Mouse (Mus musculus) retina, embryonic 14.5 days (tissue): ENCODE measurements around the gene Gm7029.
"Not testable (repeated sequence)": the region's sequence is repeated elsewhere in the genome, so short reads cannot be mapped to it uniquely, and the experiment has no call there.

Experiments
- DNase-seq: peaks from one replicate; pipeline ENCODE4 v3.0.0-alpha.2; 2015; ENCODE audit warnings: low spot score

The Gm7029 gene

DNA sequence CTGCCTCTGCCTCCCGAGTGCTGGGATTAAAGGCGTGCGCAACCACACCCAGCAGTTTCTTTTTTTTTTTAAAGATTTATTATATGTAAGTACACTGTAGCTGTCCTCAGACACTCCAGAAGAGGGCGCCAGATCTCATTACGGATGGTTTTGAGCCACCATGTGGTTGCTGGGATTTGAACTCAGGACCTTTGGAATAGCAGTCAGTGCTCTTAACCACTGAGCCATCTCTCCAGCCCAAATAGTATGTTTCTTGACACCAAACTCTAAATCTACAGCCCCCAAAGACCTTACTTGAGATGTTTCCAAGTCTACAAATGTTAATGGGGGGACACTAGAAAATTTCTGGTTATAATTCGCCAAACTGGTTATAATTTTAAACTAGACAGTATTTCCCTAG lies 18.3 kb downstream of the Gm7029 start:
- DNase-seq = not testable (repeated sequence)

DNA sequence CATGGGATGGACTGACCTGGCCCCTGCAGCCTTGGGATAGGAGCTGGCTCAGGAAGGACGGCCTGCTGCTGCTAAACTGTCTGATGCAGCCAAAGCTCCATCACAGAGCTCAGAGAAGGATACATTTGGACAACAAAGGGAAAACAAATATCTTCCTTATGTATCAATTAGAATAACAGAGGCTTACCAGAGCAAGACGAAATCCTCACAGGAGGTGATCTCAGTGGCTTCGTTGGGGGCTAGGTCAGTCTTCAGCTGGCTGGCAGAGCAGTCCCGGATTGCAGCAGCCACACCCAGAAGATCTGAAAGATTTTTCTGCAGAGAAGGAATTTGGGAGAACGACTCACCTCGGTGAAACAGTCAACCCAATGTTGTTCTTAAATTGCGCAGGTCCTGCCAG lies 18.8 kb downstream of the Gm7029 start:
- no peak for DNase-seq

DNA sequence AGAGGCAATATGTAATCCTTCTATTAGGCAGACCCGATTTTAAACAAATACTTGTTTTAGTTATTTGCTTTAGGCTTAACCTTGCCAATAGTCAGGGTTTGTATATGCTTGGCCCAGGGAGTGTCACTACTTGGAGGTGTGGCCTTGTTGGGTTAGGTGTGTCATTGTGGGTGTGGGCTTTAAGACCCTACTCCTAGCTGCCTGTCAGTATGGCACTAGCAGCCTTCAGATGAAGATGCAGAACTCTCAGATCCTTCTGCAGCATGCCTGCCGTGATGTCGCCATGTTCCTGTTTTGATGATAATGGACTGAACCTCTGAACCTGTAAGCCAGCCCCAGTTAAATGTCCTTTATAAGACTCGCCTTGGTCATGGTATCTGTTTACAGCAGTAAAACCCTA lies 19.4 kb downstream of the Gm7029 start:
- DNase-seq = not testable (repeated sequence)

GRCm38 (mm10) chr17:33897114-33897794 lies 23.6 kb downstream of the Gm7029 start:
- DNase-seq = peak; percentile 79

GRCm38 (mm10) chr17:33898193-33898592 lies 24.6 kb downstream of the Gm7029 start:
- not testable (repeated sequence) for DNase-seq

DNA sequence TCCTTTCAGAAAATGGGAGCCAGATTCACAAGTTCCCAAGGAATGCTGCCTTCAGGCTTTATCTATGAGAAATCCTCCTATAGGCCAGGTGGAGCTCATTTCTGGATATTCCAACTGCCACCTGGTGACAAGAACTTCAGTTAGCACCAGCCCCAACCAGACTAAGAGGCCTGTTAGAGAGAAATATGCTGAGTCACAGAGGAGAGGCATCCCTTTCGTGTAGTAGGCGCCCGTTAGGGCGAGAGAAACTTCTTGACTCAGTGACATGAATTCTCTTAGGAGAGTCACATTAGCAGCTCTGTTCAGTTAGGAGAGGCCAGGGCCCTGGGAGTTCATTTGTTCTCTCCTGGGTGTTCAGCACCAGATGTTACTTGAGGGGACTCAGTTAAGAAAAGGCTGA lies 26.0 kb downstream of the Gm7029 start:
- no peak for DNase-seq

DNA sequence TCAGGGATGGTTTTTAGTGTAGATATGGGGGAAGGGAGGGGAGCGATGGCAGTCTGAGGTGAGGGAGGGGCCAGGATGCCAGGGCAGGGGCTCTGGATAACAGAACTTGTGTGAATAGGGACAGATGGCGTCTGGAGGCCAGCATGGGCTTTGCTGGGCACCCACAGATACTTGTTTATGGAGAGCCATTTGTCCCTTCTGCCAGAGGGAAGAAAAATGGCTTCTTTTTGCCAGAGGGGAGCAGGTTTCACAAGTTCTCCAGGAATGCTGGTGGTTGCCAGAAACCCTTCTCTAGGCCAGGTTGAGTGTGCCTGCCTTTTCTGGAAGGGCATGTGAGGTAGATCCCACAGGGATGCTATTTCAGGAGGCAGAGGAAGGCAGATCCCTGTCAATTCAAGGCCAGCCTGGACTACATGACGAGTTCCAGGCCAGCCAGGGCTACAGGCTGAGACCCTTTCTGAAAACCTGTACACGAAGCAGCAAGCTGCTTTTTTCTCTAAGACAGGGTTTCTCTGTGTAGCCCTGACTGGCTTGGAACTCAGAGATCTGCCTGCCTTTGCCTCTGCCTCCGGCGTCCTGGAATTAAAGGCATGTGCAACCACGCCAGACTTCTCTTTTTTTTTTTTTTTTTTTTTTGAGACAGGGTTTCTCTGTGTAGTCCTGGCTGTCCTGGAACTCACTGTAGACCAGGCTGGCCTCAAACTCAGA lies 26.8 kb downstream of the Gm7029 start:
- no peak for DNase-seq

- no peak for DNase-seq
Measured at GRCm38 (mm10) chr17:33900989-33901314, 27.3 kb downstream of the Gm7029 start.

GRCm38 (mm10) chr17:33901653-33902052 lies 28.0 kb downstream of the Gm7029 start:
- no peak for DNase-seq

GRCm38 (mm10) chr17:33902079-33902478 lies 28.4 kb downstream of the Gm7029 start:
- DNase-seq = no peak

GRCm38 (mm10) chr17:33902491-33902890 lies 28.9 kb downstream of the Gm7029 start:
- no peak for DNase-seq

DNA sequence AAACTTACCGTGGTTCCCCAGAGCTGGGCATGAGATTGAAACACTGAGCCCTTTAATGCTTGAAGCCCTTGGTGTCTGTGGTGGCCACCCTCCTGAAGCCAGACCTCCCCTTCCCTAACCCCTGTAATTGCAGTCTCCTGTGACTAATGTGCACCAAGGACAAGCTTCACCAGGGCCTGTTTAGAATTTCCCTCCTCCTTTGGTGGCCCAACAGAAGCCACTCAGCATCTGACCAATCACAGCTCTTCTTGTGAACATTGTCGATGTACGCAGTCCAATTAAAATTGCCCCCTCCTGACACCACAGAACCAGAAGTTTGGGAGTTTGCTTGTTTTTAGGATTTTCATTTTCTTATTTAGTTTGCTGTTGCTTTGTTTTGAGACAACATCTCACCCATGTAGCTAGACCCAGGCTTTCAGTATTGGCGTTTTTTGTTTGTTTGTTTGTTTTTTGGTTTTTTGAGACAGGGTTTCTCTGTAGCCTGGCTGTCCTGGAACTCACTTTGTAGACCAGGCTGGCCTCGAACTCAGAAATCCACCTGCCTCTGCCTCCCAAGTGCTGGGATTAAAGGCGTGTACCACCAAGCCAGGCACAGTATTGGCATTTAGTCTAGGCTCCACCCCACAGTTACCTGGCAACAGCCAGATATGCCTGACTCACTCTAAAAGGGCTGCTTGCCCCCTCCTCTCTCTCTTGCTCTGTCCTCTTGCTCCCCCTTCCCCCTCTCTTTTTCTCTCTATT lies 30.4 kb downstream of the Gm7029 start:
- not testable (repeated sequence) for DNase-seq

GRCm38 (mm10) chr17:33904835-33905234 lies 31.2 kb downstream of the Gm7029 start, which contains the start of gene Platr17:
TSS of gene Platr17 (plus strand) at chr17:33905135.
- not testable (repeated sequence) for DNase-seq

DNA sequence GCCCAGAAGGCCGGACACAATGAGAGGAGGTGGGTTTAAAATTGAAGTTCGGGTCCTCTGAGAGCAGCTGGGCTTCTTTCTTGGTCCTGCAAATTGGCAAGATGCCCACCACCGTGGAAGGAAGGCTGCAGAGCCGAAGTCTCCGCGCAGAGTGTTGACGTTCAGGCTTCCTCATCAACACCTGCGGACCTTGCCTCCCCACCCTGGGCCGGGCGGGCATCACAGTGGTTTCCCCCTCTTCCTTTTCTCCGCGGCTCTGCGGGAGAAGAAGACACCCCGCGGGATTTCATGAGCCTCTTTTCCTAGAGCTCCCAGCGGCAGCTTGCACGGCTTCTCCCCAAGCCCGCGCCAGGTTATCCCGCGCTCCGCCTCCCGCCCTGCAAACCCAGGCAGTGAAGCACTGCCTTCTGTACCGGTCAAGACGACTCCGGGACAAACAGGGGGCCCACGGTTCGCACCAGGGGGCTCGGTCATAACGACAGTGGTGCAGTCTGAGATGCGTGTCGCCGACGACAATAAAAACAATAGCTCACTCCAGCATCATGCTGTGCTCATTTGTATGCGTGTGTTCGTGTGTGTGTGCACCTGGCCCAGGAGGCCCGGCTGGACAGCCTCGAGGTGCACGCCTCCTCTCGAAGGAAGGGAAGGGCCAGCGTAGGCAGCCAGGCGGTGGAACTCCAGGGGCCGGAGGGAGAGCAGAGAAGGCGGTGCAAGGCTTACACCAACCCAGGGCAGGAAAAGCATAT lies 34.9 kb downstream of the Gm7029 start:
- peak; percentile 36 for DNase-seq

- peak; percentile 98 for DNase-seq
Measured at GRCm38 (mm10) chr17:33909077-33909868, 35.6 kb downstream of the Gm7029 start, which contains the start of gene Daxx. TSS of gene Daxx (plus strand) at chr17:33909414.

DNA sequence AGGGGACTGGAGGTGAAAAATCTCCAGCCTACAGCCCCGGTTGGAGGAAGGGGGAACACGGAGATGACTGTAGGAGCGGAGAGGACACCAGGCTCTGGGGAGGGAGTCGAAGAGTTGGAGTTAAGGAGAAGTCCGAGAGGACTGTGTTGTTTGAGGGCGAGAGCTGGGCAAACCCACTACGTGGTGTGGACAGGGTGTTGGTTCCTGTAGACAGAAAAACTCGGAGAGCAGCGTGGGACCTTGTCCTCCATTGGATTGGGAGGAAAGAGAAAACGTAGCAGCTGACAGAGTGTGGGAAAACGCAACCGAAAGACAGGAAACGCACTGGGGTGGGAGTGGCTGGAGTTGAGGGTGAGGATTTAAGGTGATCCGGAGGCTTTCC lies 36.2 kb downstream of the Gm7029 start:
- DNase-seq = no peak

- DNase-seq = no peak
Measured at GRCm38 (mm10) chr17:33910346-33911051, 36.9 kb downstream of the Gm7029 start.

DNA sequence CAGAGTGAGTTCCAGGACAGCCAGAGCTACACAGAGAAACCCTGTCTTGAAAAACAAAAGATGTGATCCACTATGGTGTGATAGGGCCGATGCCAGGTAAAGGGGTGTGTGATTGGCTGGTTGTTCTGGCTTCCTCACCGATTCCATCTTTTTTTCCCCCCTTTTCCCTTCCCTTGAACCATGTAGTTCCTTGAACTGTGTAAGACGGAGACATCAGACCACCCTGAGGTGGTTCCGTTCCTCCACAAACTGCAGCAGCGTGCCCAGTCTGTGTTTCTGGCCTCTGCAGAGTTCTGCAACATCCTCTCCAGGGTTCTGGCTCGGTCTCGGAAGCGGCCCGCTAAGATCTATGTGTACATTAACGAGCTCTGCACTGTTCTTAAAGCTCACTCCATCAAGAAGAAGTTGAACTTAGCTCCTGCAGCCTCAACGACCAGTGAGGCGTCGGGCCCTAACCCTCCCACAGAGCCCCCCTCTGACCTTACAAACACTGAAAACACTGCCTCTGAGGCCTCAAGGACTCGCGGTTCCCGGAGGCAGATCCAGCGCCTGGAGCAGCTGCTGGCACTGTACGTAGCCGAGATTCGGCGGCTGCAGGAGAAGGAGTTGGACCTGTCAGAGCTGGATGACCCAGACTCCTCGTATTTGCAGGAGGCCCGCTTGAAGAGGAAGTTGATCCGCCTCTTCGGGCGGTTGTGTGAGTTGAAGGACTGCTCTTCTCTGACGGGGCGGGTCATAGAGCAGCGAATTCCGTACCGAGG lies 37.6 kb downstream of the Gm7029 start:
- no peak for DNase-seq

- no peak for DNase-seq
Measured at GRCm38 (mm10) chr17:33911813-33912414, 38.3 kb downstream of the Gm7029 start.

DNA sequence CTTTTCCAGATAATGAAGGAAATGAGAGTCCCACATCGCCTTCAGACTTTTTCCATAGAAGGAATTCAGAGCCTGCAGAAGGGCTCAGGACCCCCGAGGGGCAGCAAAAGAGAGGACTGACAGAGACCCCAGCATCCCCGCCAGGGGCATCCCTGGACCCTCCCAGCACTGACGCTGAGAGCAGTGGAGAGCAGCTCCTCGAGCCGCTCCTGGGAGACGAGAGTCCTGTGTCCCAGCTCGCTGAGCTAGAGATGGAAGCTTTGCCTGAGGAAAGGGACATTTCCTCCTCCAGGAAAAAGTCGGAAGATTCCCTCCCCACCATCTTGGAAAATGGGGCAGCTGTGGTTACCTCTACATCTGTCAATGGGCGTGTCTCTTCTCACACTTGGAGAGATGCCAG lies 39.6 kb downstream of the Gm7029 start:
- no peak for DNase-seq
